Mouse (Mus musculus) right cerebral cortex, postnatal 25 days (tissue): ENCODE measurements around the gene Nrm.

Experiments
- DNase-seq: peaks from one replicate; pipeline ENCODE4 v3.0.0; 2022

The Nrm gene

GRCm38 (mm10) chr17:35909186-35909918, 48.2 kb downstream of the Nrm start:
- no peak for DNase-seq

DNA sequence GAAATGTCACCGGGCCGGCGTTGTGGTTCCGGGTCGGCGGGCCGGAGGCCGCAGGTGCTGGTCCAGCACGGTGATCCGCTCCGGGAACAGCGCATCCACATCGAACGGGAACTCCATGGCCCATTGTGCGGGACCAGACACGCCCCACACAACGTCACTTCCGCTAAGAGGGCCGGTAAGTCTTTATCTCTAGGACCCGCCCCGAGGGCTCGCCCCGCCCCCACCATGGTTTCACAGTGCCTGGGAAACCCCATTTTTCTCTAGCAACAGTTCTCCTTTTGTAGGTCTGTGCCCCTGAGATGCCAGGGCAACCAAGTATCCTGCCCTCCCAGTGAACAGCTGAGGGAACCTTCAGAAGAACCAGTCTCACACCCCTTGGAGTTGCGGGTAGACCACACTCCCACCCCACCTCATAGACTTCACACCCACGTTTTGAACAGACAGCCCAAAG, 48.8 kb downstream of the Nrm start, which contains the start of gene Atat1:
TSS of gene Atat1 (minus strand) at position 157 of the 451 bp plus-strand sequence.
- peak; percentile 88 for DNase-seq

GRCm38 (mm10) chr17:35914975-35915374, 53.9 kb downstream of the Nrm start:
- DNase-seq: no peak
